Mouse (Mus musculus): Measurements from ENCODE around the gene BC004004.

DNA sequence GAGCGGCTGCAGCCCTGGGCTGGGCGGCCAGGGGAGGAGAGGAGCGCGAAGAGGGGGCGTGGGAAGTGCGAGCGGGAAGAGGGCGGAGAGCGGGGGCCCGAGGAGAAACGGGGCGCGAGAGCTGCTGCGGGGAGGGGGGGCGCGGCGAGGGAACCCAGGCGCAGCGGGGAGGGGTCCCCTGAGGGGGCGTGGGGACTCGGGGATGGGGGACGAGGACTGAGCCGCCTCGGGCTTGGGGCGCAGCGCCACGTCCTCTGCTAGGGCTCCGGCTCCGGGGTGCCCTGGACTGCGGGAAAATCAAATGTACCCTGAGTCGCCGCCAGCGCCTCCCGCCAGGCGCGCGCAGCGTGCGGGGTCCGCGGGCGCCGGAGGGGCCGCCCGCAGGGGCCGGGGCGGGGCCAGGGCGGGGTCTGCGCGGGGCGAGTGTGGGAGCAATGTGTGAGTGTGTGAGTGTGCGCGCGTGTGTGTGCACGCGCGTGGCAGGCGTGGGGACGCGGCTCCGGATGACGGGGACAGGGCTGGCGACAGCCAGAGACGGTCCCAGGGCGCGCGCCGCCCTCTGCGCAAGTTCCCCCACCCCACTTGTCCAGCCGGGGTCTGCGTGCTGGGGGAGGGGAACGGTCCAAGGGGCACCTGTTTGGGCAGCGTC, 30.7 kb upstream of the BC004004 start, which contains the start of gene Cpne5:
- TF ChIP-seq CTCF (conservative IDR thresholded peaks at IDR 0.05; ENCODE audit: low read length) (no peak), NANOG (IDR thresholded peaks at IDR 0.05; ENCODE audit: borderline replicate concordance, low read length) (no peak)

Data from E14TG2a.4 (cell line).